Mouse (Mus musculus) spleen, postnatal 10 days (tissue): Measurements from ENCODE around the gene Cenpb.
"Not testable (repeated sequence)": the region's sequence is repeated elsewhere in the genome, so short reads cannot be mapped to it uniquely, and the experiment has no call there.

Source experiments
- DNase-seq, 2 experiments: peaks; one replicate each; pipeline ENCODE4 v3.0.0; 2021 to 2022; ENCODE audit warnings: low spot score in 2 of 2

Gene Cenpb

DNA sequence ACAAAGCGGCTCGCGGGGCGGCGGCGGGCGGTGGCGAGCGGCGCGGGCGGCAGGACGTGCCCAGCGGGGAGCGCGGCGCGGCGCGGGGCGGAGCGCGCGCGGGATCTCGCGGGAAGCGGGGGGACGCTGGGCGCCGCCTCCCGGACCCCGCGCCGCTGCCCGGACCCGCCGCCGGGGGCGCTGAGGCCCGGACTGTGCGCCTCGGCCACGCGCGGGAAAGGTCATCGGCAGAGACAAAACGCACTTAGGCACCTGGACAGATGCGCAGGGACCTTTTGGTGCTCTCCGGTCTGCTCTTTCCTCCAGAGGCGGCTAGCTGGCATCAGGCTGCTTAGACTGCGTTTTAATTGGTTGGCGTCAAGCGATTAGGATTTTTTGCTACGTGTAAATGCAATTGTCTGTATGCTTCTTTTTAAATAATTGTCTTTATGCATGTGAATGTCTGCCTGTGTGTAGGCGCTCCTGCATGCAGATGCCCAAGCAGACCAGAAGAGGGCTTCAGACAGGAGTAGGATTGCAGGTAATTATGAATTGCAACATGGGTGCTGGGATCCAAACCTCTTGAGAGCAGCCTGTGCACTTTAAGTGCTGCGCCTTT is at the start of gene Cenpb:
TSS of gene Cenpb (minus strand) at position 78 of the 598 bp plus-strand sequence.
- DNase-seq: peak; percentile 80 to 85

GRCm38 (mm10) chr2:131227243-131227642 is 47.4 kb upstream of the Cenpb start:
- no peak for DNase-seq

DNA sequence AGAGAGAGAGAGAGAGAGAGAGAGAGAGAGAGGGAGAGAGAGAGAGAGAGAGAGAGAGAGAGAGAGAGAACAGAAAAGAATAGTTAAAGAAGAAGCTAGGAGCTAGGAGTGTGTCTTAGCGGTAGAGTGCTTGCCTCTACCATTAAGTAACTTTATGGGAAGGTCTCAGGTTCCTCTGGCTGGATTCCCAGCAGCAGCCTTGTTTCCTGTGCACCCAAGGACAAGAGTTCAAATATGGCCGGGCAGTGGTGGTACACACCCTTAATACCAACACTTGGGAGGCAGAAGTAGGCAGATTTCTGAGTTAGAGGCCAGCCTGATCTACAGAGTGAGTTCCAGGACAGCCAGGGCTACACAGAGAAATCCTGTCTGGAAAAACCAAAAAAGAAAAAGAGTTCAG is 46.8 kb upstream of the Cenpb start:
- DNase-seq: not testable (repeated sequence)

- DNase-seq: no peak
Measured at GRCm38 (mm10) chr2:131225178-131225577, 45.3 kb upstream of the Cenpb start.

GRCm38 (mm10) chr2:131223569-131223968 is 43.7 kb upstream of the Cenpb start:
- DNase-seq: peak in 1 of 2 experiments; percentile 76

GRCm38 (mm10) chr2:131222562-131222961 is 42.7 kb upstream of the Cenpb start:
- DNase-seq: peak; percentile 34 to 47

DNA sequence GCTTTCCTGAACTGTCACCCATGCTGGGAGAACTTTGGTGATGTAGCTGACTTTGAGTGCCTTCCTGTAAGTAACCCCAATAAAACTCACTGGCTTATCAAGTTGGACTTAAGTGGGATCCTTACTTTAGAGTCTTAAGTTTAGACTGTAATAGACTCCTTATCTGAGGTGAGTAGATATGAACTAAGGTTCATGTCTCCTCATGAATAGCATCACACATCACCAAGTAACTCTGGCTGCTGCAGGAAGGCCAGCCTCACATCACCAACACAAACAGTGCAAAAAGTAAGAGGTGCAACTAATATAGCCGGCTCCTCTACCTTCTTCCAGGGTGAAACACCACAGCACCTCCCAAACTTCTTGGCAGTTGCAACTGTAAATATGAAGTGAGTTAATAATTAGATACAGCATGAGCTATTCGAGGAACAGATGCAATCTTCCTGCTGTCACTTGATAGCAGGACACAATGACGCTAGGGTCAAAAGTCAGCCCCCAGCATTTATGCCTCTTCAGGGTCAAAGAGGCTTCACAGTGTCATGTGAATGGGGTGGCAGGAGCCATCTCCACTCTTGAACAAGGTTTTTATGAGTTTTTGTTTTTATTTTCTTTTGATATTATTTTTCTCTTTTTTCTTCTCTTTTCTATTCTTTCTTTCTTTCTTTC is 42.1 kb upstream of the Cenpb start:
- no peak for DNase-seq

DNA sequence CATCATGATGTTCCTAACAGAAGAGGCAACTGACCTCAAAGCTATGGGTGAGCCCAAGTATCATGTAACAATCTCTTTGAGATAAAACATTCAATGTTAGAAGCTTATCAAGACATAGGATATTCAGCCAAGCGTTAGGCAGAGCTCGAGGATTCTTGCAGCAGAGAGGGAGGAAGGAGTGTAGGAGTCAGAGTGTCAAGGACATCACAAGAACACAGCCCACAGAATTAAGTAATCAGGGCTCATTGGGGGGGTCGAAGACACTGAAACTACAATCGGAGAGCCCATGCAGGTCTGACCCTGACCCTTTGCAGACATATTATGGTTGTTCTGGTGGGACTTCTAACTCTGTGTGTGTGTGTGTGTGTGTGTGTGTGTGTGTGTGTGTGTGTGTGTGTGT is 40.2 kb upstream of the Cenpb start:
- no peak for DNase-seq

- DNase-seq: no peak
Measured at GRCm38 (mm10) chr2:131215941-131216858, 36.3 kb upstream of the Cenpb start.

- DNase-seq: peak; percentile 49 to 50
Measured at GRCm38 (mm10) chr2:131213773-131214172, 33.9 kb upstream of the Cenpb start.

- DNase-seq: peak; percentile 32 to 37
Measured at GRCm38 (mm10) chr2:131211026-131211615, 31.3 kb upstream of the Cenpb start.

- DNase-seq: peak; percentile 96
Measured at GRCm38 (mm10) chr2:131209969-131210792, 30.3 kb upstream of the Cenpb start.

DNA sequence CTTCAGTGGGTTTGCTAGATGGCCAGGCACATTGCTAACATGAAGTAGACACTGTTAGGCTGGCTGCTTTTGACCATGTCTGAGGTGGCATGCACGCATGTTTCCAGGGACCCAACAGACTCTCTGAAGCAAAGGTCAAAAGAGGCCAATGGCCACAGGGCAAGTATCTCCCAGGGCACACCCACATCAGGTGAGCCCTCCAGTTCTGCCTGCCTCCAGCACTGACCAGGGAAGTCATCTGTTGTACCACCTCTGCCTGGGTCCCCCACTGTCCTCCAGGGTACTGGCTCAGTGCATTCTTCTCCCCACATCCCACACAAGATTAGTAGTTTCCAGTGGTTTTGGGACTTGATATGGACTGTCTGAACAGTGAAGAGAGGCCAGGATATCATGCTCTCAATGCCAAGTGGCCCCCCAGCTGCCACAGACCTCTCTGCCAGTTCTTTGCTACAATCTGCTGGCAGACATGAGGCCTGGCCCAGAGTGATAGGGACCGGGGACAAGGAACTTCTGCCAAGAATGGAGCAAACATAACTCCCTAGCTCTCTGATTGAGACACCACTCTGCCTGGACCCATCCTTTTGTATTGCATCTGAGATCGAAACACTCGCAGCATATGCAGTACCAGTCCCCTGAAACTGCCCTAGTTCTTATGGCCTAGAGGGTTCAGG is 29.4 kb upstream of the Cenpb start:
- peak; percentile 59 to 82 for DNase-seq

GRCm38 (mm10) chr2:131208356-131208755 is 28.5 kb upstream of the Cenpb start:
- no peak for DNase-seq

GRCm38 (mm10) chr2:131206778-131207177 is 26.9 kb upstream of the Cenpb start, which contains the start of gene Ap5s1:
Gene Ap5s1, plus strand, starts transcription at chr2:131207078.
- DNase-seq: no peak

DNA sequence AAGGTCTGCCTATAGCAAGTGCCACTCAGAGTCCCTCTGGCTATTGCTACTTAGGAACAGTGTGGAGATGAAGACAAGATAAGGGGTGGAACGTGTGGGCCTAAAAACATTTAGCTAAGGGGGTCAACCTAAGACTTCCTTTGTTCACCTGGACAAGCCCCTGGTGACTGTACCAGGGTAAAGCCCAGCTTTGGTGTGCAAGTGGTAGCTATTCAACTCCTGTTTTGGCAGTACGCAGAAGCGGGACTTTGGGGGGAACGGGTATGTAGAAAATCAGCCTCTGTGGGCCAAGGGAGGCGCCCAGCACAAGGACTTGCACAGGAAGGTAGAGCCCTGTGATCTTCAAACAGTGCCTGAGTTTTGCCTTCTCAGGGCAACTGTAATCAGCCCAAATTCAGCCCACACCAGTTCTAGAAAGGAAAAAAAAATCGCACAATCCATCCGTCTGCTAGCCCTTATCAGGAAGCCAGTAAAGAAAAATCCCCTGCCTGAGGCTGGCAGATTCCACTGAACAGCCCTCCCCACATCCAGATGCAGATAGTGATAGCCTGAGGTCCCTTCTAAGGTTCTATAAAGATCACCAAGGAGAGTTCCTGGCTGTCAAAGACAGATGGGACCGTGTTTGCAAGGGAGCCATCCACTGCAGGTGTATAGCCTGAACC is 25.8 kb upstream of the Cenpb start:
- DNase-seq: peak; percentile 47 to 65

- peak; percentile 52 to 67 for DNase-seq
Measured at GRCm38 (mm10) chr2:131204410-131204981, 24.6 kb upstream of the Cenpb start.

DNA sequence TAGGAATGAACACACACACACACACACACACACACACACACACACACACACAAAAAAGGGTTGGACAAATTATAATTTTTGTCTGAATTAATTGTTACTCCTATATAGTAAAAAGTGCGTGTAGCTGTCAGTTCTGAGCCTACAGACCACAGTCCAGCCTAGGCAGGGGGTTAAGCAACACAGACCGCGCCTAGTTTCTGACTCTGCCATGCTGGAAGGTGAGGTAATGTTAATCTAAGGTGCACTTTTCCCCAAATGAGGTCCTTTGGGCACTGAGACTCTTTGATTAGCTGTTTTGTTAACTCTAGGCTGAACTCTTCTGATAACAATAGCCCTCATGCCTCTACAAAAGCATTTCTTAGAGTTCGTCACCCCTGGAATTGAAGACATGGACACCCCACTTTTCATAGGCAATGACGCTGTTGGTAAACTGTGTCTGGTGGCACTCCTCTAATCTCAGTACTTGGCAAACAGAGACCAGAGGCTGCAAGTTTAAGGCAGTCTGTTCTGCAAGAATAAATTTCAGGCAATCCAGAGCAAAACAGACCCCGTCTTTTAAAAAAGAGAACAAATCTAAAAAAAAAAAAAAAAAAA is 24.0 kb upstream of the Cenpb start:
- DNase-seq: no peak

GRCm38 (mm10) chr2:131201262-131201661 is 21.4 kb upstream of the Cenpb start:
- DNase-seq: no peak
